Mouse (Mus musculus) right cerebral cortex, postnatal 25 days (tissue): Measurements from ENCODE around the gene Cbarp.
A peak's percentile ranks its signal among the peaks of the same experiment; 100 is the strongest.

Experiments
- DNase-seq: peaks from one replicate; pipeline ENCODE4 v3.0.0; 2022

Gene Cbarp

DNA sequence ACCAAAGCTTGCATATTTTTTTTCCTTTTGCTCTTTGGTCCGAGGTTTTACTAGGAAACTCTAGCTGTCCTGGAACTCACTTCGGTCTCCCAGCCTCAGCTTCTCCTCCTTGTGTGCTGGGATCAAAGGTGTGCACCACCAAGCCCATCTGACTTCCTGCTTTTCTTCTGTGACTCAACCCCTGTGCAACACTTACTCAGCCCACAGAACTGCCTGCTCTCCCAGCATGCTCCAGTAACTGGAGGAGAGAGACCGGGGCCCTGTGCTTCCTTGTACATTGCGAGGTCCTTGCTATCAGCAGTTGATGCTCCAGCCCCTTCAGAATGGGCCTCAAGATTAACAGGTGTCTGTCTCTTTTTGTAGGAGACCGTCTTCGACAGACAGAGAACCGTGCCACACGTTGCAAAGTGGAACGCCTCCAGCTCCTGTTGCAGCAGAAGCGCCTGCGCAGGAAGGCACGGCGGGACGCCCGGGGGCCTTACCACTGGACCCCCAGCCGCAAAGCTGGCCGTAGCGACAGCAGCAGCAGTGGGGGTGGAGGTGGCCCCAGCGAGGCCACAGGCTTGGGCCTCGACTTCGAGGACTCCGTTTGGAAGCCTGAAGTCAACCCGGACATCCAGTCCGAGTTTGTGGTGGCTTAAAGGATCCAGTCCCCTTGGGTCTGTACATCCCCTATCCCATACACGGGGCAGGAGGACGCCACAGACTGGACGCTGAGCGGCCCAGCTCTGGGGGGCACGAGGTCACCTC lies 15.5 kb upstream of the Cbarp start:
- DNase-seq = no peak

GRCm38 (mm10) chr10:80155277-80155676 lies 14.6 kb upstream of the Cbarp start:
- no peak for DNase-seq

- no peak for DNase-seq
These were observed 13.7 kb upstream of the Cbarp start for GRCm38 (mm10) chr10:80154384-80154783.

- no peak for DNase-seq
These were observed 13.1 kb upstream of the Cbarp start for GRCm38 (mm10) chr10:80153713-80154112.

DNA sequence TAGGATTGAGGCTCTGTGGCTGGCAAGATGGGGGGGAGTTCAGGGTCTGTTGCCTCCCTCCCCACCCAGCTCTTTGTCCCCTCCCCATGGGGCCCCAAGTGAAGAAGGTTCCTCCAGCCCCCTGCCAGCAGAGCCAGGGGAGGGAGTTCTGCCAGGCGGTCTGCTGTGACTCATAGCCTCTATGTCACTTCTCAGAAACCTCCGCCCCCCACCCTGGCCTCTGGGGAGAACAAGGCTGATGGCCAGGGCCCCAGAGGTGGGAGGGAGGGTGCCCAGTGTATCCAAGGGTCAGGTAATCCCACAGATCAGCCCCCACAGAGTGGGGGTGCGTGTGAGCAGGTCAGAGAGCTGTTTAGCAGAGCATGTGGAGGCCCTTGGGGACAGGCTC lies 12.2 kb upstream of the Cbarp start:
- DNase-seq = no peak

GRCm38 (mm10) chr10:80152071-80152872 lies 11.6 kb upstream of the Cbarp start:
- DNase-seq = no peak

DNA sequence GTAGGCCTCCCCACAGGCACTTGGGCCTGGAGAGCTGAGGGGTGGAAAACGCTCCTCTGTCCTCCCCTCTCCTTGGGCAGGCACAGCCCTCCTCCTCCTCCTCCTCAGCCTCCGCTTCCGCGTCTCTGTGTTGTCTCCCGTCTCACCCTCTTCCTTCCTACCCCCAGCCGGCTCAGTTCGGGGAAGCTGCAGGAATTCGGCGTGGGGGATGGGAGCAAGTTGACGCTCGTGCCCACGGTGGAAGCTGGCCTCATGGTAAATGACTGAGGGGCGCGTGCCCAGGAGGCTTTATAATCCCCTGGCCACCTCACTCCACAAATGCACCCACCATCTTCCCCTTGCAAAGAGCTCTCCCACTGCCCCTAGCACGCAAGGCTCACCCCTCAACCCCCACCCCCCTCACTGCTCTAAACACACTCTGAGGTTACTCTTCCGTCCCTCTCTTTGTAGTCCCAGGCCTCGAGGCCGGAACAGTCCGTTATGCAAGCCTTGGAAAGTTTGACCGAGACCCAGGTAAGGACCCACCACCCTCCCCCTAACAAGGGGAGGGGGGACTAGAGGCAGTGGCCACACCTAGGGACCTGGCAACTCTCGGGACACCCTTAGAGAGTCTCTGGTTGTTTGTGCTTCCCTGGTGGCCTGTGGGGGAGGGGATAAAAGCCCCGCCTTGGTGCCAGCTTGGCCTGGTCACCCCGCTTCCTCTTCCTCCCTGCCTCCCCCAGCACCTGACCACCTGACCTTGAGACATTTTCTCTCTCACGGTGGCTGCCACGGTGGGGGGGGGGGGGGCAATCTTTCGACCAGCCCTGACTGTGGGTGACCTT lies 10.8 kb upstream of the Cbarp start:
- DNase-seq = no peak

GRCm38 (mm10) chr10:80150226-80151210 lies 9.9 kb upstream of the Cbarp start:
- DNase-seq = no peak

GRCm38 (mm10) chr10:80149291-80150225 lies 8.9 kb upstream of the Cbarp start:
- peak; percentile 99 for DNase-seq

DNA sequence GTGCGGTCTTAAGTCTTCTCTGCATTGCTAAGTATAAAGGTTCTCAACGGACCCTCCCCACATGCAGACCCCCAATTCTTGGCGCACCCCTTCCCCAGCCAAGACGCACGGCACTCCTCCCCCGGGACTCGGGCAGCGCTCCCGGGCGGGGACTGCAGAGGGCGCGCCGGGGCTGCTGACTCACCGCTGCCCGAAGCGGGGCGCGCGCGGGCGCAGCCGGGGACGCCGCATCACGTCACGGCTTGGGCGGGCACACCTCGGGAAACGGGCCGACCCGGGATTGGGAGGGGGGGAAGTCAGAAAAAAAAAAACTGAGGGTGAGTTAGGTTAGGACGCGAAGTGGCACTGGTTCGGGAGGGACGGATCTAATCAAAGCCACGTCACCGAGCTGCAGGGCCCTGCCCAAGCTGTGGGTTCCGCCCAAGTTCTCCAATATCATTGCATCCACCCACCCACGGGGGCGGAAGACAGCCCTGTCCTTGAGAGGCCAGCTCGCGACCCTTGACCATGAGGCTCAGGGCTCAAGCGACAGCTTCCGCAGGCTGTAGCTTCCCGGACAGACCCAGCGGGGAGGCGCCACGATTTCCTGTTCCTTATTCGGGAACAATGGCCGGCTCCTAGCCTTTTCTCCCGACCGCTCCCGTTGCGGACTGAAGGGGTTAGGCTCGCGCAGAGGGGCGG lies 8.1 kb upstream of the Cbarp start:
- peak; percentile 94 for DNase-seq

- DNase-seq = no peak
These were observed 7.3 kb upstream of the Cbarp start, which contains the start of gene Midn for GRCm38 (mm10) chr10:80147719-80148601. Midn (plus strand) TSS chr10:80148272.

- DNase-seq = no peak
These were observed 6.6 kb upstream of the Cbarp start for GRCm38 (mm10) chr10:80147146-80147718.

DNA sequence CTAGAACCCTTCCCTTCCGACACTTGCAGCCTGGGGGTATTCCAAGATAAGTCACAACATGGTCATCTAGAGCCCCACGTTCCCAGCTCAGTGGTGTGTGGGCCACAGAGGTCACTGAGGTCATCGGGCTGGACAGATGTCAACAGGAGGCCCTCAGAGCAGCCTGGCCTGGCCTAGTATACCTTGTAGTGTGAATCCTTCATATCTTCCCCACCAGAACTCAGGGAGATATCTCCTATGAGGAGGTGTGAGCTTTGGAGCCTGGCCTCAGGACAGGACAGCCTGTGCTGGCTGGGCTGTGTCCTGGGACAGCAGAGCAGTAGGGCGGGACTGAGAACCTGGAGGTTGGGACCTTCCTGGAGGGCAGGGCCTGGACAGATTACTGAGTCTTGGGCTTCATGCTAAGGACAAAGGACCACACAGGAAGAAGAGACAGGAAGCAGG lies 6.0 kb upstream of the Cbarp start:
- DNase-seq = no peak

GRCm38 (mm10) chr10:80145896-80146295 lies 5.3 kb upstream of the Cbarp start:
- no peak for DNase-seq

- DNase-seq = no peak
These were observed 4.5 kb upstream of the Cbarp start for GRCm38 (mm10) chr10:80144864-80145838.

GRCm38 (mm10) chr10:80144159-80144558 lies 3.5 kb upstream of the Cbarp start:
- DNase-seq = no peak

- no peak for DNase-seq
These were observed 3.0 kb upstream of the Cbarp start for GRCm38 (mm10) chr10:80143664-80144063.

DNA sequence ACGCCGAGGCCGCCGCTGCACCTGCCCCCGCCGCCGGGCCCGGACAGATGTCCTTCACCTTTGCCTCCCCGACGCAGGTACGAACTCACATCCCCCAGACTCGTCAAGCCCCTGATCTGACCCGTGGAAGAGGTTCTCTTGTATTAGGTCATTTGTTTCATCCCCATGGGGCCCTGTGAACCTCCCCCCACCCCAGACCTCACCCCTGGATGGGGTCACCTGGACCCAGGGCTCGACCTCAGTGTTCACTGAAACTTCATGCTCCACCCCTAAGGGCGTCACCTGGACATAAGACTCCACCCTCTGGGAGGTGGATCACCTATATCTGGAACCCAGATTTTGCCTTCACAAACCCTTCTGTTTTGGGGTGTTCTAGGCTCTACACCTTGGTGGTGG lies 1.9 kb upstream of the Cbarp start:
- no peak for DNase-seq
